Mouse (Mus musculus) bone marrow, adult 2 months (tissue): ENCODE measurements around the gene Grin2c. TPM values are rescaled to one million over a fixed set of nuclear protein-coding genes. Genes with fewer than 3 reads are reported as not detected.

Experiments
- H3K27ac ChIP-seq: fragments of 200-500 bp; 2 replicates; pipeline ENCODE4 v1.5.1; 2012; ENCODE audit warnings: low read depth, mild to moderate bottlenecking, control low read depth, inconsistent platforms, low read length; ENCODE audit not compliant: control insufficient read depth, poor library complexity, insufficient read depth
- H3K4me1 ChIP-seq: fragments of 200-500 bp; 2 replicates; pipeline ENCODE4 v1.6.1; 2011; ENCODE audit warnings: low read length; ENCODE audit not compliant: control insufficient read depth, insufficient read depth
- H3K4me3 ChIP-seq: fragments of 200-500 bp; replicated peaks from 2 replicates; pipeline ENCODE3; 2011; ENCODE audit warnings: mild to moderate bottlenecking, low read depth, low read length, control low read depth; ENCODE audit not compliant: control insufficient read depth
- CTCF ChIP-seq: fragments of 200-500 bp; IDR thresholded peaks from 2 replicates; pipeline ENCODE4 v1.5.1; 2011; ENCODE audit warnings: low read length, control low read depth; ENCODE audit not compliant: control insufficient read depth, insufficient read depth
- POLR2A ChIP-seq: fragments of 200-500 bp; IDR thresholded peaks from 2 replicates; pipeline ENCODE4 v1.6.1; 2011; ENCODE audit warnings: low read depth, mild to moderate bottlenecking, control low read depth, low read length, borderline replicate concordance; ENCODE audit not compliant: control insufficient read depth
- WGBS: fragments of 180-500 bp; shearing (Covaris S2); methylation state at CpG from one replicate; pipeline ENCODE4 v1.1.7; 2018; 5-methylcytosine and 5-hydroxymethylcytosine counted together
- polyA plus RNA-seq: library from polyadenylated mRNA; stranded (reverse); fragments of >200 nt; gene quantifications from 2 replicates; pipeline ENCODE4 v1.2.4, GENCODE M21; 2011; ENCODE audit warnings: low replicate concordance; ENCODE audit not compliant: missing spikeins, insufficient read depth, insufficient read length

Grin2c gene
- polyA plus RNA-seq, 1 experiment = not detected

GRCm38 (mm10) chr11:115236570-115236969 lies 30.5 kb downstream of the Grin2c start:
- H3K4me1 ChIP-seq = no peaks in the 10 kb centered on the region; the same call in 1 of the 2 replicates
- H3K27ac ChIP-seq = no peak overlapping the region
- WGBS = 84% methylated on average over 5 of the region's 5 CpGs
- TF ChIP-seq CTCF = no peak
- no peak overlapping the region for H3K4me3 ChIP-seq

- Histone ChIP-seq H3K4me3 (no peak overlapping the region), H3K4me1 (peaks cover 5% of the 10 kb centered on the region), H3K27ac (no peak overlapping the region)
- TF ChIP-seq CTCF = no peak
- no peak for TF ChIP-seq POLR2A
- WGBS = 87% methylated on average over 15 of the region's 15 CpGs
Observed at GRCm38 (mm10) chr11:115234320-115235044, 32.6 kb downstream of the Grin2c start.

- Histone ChIP-seq H3K4me1 (peaks cover 5% of the 10 kb centered on the region), H3K4me3 (no peak overlapping the region), H3K27ac (no peak overlapping the region)
- 85% methylated on average over 20 of the region's 20 CpGs for WGBS
- TF ChIP-seq CTCF (peak; percentile 30; the same call in 1 of the 2 replicates), POLR2A (no peak)
Observed at GRCm38 (mm10) chr11:115233526-115234290, 33.3 kb downstream of the Grin2c start.

- WGBS = 64% methylated on average over 5 of the region's 5 CpGs
- Histone ChIP-seq H3K4me1 (peaks cover 5% of the 10 kb centered on the region), H3K27ac (peak overlapping the region; percentile 67), H3K4me3 (no peak overlapping the region)
- TF ChIP-seq POLR2A = no peak
- TF ChIP-seq CTCF = no peak
Observed at GRCm38 (mm10) chr11:115232889-115233288, 34.2 kb downstream of the Grin2c start.

GRCm38 (mm10) chr11:115231924-115232323 lies 35.1 kb downstream of the Grin2c start:
- H3K4me1 ChIP-seq = peaks cover 5% of the 10 kb centered on the region
- no peak overlapping the region for H3K4me3 ChIP-seq
- no peak for TF ChIP-seq POLR2A
- TF ChIP-seq CTCF = no peak
- peak overlapping the region; percentile 72 for H3K27ac ChIP-seq
- 48% methylated on average over 9 of the region's 9 CpGs for WGBS

GRCm38 (mm10) chr11:115231168-115231915 lies 35.7 kb downstream of the Grin2c start:
- H3K4me3 ChIP-seq = no peak overlapping the region
- TF ChIP-seq POLR2A = no peak
- no peak for TF ChIP-seq CTCF
- H3K27ac ChIP-seq = peak overlapping the region; percentile 78
- H3K4me1 ChIP-seq = peaks cover 5% of the 10 kb centered on the region
- 22% methylated on average over 14 of the region's 14 CpGs for WGBS

GRCm38 (mm10) chr11:115229021-115229930 lies 37.8 kb downstream of the Grin2c start:
- Histone ChIP-seq H3K4me3 (no peak overlapping the region), H3K4me1 (peaks cover 5% of the 10 kb centered on the region), H3K27ac (no peak overlapping the region)
- no peak for TF ChIP-seq CTCF
- WGBS = 75% methylated on average over 15 of the region's 15 CpGs
